In genomic region chr7:137172278-137172677, GRCm38 (mm10) we compare ENCODE assay signal across 8 mouse cellular contexts.
"Had no signal": no experiment of that assay in that cellular context is flagged by ENCODE, and none has a peak within 500 bp of the region (broad histone marks: within the 10 kb centered on the region; RNA-seq: fewer than 3 reads in every experiment).

No protein-coding gene starts in this region.

- DNase-seq: kidney, adult 11 months; kidney, adult 9 months; kidney, postnatal 36 days; layer of hippocampus, adult 9-11 months; layer of hippocampus, postnatal 36 days; lung, adult 2 months; lung, postnatal 36 days; thymus, postnatal 36 days had no signal
